Mouse (Mus musculus): Measurements from ENCODE around the gene Gpc4.

Gene Gpc4

DNA sequence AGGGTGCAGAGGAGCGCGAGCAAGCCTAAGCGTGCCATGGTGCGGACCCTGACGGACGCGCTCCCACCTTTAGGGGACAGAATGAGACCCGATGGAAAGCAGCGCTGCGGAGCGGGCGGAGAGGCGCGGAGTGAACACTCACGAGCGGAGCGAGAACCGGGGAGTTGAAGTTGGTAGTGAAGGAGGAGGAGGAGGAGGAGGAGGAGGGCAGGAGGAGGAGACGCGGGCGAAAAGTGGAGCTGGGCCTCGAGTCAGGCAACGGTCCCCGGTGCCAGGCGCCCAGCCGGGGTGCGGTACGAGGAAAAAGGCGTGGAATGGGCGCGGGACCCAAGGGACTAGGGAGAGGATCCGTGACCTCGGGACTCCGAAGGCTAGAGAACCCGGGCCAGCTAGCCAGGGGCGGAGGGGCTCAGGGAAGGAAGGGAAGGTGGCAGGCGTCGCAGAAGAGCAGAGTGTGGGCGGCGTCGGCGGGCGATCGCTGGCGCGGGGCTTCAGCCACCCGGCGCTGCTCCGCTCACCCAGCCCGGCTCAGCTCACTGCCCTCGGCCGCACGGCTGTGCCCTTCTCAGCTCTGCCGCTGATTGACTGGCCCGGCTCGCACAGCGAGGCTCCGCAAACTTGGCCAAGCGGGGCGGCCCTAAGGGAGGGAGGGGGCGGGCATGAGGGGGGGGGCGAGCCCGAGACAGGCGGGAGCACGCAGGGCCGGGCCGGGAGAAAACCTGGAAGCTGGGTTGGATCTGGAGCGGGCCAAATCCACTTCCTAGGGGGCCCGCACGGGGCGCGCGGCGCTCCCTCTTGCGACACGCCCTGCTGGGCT lies at the start of gene Gpc4:
Gpc4 (minus strand) TSS at position 515 of the 817 bp plus-strand sequence.
- no peak for DNase-seq (ENCODE audit: low read depth, low spot score)

- no peak for DNase-seq (ENCODE audit: low read depth, low spot score)
Measured at GRCm38 (mm10) chrX:52212846-52213245, 47.8 kb upstream of the Gpc4 start.

GRCm38 (mm10) chrX:52199836-52200235 lies 34.8 kb upstream of the Gpc4 start:
- no peak for DNase-seq (ENCODE audit: low read depth, low spot score)

- no peak for DNase-seq (ENCODE audit: low read depth, low spot score)
Measured at GRCm38 (mm10) chrX:52193311-52193968, 28.4 kb upstream of the Gpc4 start.

- no peak for DNase-seq (ENCODE audit: low read depth, low spot score)
Measured at GRCm38 (mm10) chrX:52189094-52189493, 24.0 kb upstream of the Gpc4 start.

DNA sequence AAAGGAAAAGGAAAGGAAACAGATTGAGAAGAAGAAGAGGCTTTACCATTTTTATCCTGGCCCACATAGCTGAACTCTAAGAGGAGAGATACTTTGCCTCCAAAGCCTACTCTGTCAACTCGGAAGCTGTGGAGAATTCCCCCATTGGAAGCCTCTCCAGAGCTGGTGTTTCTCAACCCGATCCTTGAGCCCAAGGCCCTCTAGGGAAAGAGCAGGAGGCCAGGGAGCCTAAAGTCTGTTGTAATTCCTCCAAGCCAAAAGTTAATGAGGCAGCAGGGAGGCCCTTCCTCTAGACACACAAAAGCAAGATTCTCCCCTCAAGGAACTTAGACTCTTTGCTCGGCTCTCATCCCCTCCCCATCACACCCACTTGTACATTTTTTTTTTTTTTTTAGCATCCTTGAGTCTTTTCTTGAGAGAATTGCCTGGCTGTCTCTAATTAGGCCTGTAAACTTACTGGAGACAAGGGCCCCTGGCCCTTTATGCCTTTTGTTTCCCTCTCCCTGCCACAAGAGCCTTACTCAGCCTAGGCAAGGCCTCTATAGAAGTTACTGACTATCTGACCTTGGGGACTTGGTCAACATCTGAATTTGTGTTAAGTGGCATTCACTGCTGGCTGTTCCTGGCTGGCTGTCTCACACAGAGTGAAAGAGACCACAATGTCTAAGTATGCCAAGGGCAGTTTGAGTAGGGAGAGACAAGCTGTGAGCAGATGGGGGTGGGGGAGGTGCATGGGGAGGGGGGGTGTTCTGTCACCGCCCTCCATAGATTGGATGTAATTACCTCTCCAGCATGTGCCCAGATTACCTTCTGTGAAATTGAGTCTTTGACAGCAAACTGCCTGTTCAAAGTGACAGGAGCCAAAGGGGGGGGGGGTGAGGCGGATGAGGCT lies 18.7 kb upstream of the Gpc4 start:
- DNase-seq (ENCODE audit: low read depth, low spot score), result no peak

DNA sequence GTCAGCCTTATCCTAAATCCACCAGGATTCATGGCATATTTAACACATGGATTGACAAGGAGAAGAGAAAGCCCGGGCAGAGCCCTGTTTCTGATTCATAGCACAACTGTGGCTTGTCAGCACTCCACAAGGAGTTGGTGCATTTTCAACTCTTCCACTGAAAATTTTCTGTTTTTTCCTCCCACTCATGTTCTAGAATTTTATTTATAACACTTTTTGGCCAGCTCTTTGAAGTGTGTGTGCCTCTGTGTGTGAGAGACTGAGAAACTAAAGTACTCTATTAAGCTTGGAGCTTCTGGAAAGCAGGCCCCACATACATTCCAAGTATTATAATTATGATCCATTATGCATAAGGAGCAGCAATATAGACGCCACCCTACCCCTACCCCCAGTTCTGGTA lies 16.3 kb upstream of the Gpc4 start:
- no peak for DNase-seq (ENCODE audit: low read depth, low spot score)

- DNase-seq (ENCODE audit: low read depth, low spot score), result no peak
Measured at GRCm38 (mm10) chrX:52177067-52177466, 12.0 kb upstream of the Gpc4 start.

DNA sequence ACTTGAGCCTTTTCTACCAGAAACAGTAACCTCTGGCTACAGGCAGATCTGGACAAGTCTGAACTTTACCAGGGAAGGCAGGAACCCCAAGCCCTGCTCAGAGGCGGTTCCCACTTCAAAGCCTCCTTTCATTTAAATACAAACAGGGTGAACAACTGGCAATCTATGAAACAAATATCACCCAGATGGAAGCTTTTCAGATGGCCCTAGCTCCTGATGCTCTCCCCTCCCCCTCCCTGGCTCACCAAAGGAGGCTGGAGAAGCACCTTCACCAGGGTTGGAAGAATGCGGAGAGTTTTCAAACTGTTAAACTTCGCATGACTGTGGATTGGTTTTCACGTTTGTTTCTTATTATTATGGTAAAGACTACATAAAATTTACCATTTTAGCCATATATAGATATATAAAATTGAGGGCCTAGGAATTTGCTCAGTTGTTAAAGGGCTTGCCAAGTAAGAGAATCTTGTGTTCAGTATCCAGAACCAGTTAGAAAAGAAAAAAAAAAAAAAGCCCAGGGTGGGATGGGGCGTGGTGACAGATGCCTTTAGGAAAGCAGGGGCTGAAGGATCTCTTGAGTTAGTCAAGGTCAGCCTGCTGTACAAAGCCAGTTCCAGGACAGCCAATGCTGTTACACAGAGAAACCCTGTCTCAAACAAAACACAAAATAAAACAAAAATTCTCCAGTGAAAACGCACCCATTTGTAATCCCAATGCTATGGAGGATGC lies 2.6 kb upstream of the Gpc4 start:
- DNase-seq (ENCODE audit: low read depth, low spot score), result no peak

DNA sequence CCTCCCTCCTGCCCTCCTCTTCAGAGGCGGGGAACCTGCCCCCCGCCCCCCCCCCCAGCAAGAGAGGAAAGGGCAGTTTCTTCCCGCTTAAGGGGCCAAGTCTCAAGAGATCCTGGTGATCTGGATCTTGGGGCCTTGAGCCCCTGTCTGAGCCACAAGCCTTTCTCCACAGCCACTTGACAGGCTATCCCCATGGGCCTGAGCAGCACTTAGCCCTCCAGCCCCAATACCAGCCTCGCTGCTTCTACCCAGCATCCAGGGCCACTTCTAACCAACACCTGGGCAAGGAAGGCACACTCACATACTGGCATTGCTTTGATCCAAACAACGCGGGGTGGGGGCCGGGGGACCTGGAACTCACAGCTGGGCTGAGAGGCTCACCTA lies 495 bp upstream of the Gpc4 start:
- DNase-seq (ENCODE audit: low read depth, low spot score), result no peak

DNA sequence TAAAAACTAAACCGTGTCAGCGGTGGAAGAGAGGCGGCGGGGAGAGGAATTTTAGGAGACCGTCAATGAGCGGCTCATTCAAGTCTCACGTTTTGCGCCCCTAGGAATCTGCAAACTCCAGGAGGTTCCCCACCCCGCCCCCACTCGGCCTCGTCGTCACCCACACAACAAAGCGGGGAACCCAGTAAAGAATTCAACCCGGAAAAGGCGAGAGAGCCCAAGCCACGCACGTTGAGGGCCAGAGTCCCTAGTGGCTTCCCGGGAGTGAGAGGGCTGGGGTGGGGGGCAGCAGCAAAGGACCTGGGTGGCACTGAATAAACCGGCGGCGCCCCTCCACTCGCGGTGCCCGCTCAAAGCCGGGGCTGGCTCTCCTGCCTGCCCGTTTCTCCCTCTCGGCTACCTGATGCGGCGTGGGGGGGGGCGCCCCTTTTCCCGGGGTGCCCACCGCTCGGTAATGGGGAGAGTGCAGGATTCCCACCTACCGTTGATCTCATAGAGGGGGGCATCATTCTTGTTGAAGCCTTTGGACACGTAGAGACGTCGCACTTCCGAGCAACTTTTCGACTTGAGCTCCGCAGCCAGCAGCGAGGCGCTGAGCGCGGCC lies 816 bp downstream of the Gpc4 start:
- DNase-seq (ENCODE audit: low read depth, low spot score), result no peak

- no peak for DNase-seq (ENCODE audit: low read depth, low spot score)
Measured at GRCm38 (mm10) chrX:52163418-52164133, 1.5 kb downstream of the Gpc4 start.

- no peak for DNase-seq (ENCODE audit: low read depth, low spot score)
Measured at GRCm38 (mm10) chrX:52162756-52163155, 2.3 kb downstream of the Gpc4 start.

GRCm38 (mm10) chrX:52162206-52162605 lies 2.8 kb downstream of the Gpc4 start:
- DNase-seq (ENCODE audit: low read depth, low spot score), result no peak

- no peak for DNase-seq (ENCODE audit: low read depth, low spot score)
Measured at GRCm38 (mm10) chrX:52159621-52160020, 5.4 kb downstream of the Gpc4 start.

GRCm38 (mm10) chrX:52155408-52155953 lies 9.6 kb downstream of the Gpc4 start:
- no peak for DNase-seq (ENCODE audit: low read depth, low spot score)

DNA sequence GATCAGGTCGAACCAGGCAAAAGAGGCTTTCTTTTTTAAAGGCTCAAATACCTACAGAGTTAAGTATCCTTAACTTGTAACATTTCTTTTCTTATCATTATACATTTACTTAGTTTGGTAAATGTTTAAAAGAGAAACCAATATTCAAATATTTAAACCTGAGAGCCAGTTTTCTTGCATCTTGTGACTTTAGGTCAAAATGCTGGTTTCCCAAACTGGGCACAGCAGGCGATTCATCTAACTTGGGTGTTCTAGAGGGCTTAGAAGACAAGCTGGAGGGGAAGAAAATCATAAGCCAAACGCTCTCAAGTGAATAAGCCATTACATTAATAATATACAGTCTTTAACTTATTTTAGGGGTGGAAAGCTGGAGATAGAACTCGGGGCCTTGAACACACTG lies 10.2 kb downstream of the Gpc4 start:
- DNase-seq (ENCODE audit: low read depth, low spot score), result no peak

- no peak for DNase-seq (ENCODE audit: low read depth, low spot score)
Measured at GRCm38 (mm10) chrX:52153451-52153850, 11.6 kb downstream of the Gpc4 start.

DNA sequence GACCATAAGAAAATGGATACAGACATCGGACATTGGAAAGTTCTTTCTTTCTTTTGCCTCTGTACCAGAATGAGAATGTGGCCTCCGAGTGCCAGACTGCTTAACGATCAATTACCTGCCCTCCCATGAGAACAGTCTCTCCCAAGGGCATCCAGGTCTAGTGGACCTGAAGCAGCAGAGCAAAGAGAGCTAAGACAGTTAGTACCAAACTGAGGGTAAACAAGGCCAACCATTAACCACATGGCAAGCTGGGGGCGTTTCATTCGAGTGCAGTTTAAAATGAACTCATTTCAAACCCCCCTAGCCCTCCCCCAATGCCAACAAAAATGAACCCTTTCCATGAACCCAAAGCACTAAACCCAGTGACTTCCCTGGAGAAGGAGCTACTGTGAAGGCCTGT lies 12.1 kb downstream of the Gpc4 start:
- DNase-seq (ENCODE audit: low read depth, low spot score), result no peak

GRCm38 (mm10) chrX:52151555-52151954 lies 13.5 kb downstream of the Gpc4 start:
- no peak for DNase-seq (ENCODE audit: low read depth, low spot score)

Data from c-Kit-negative CD71-positive TER-119-positive erythroid progenitor cells, embryonic 14.5 days (primary cell).